Mouse (Mus musculus): ENCODE results near the gene Mgl2. TPM values are rescaled to one million over a fixed set of nuclear protein-coding genes. Genes with fewer than 3 reads are reported as not detected.

The Mgl2 gene
- polyA plus RNA-seq, 1 experiment from 2014 or later: 0.14 TPM

DNA sequence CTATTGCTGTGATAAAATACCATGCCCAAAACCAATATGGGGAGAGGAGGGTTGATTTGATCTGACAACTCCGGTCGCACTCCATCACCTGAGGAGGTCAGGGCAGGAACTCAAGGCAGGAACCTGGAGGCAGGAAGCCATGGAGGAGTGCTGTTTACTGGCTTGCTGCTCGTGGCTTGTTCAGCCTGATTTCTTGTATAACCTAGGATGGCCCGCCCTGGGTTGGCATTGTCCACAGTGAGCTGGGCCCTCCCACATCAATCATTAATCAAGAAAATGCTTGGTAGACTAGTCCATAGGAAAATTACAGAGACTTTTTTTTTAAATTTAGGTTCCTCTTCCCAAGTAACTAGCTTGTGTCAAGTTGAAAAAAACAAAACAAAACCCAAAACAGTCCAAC, 44.4 kb downstream of the Mgl2 start:
- DNase-seq (ENCODE audit: low spot score): no peak
- 83% methylated on average over 4 of the region's 4 CpGs for WGBS

DNA sequence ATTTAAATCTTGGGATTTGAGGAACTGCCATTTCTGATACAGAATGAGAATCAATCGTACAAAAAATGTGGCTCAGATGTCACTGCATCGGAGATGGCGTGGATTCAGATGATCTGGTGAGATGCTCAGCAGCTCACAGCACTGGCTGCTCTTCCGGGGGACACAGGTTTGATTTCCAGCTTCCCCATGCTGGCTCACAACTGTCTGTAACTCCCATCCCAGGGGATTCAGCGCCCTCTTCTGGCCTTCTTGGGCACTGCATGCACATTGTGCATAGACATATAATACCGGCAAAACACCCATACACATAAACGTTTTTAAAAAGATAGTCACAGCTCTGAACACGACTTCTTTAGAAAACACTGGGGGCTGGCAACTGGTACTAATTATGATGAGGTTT, 47.5 kb downstream of the Mgl2 start:
- no peak for DNase-seq (ENCODE audit: low spot score)
- 73% methylated on average over 8 of the region's 8 CpGs for WGBS
- Histone ChIP-seq H3K36me3 (replicated peaks) (no peaks in the 10 kb centered on the region), H3K9me3 (no peaks in the 10 kb centered on the region), H3K4me1 (no peaks in the 10 kb centered on the region), H3K4me3 (no peak overlapping the region), H3K27ac (replicated peaks) (no peak overlapping the region), H3K27me3 (replicated peaks; ENCODE audit: low read depth, poor library complexity, severe bottlenecking) (no peaks in the 10 kb centered on the region)

More for the DNA sequence above, 44.4 kb downstream of the Mgl2 start:
- Histone ChIP-seq H3K27ac (replicated peaks) (no peak overlapping the region), H3K4me1 (no peaks in the 10 kb centered on the region), H3K4me3 (no peak overlapping the region), H3K9me3 (no peaks in the 10 kb centered on the region), H3K36me3 (replicated peaks) (no peaks in the 10 kb centered on the region), H3K27me3 (replicated peaks; ENCODE audit: low read depth, poor library complexity, severe bottlenecking) (no peaks in the 10 kb centered on the region)

DNA sequence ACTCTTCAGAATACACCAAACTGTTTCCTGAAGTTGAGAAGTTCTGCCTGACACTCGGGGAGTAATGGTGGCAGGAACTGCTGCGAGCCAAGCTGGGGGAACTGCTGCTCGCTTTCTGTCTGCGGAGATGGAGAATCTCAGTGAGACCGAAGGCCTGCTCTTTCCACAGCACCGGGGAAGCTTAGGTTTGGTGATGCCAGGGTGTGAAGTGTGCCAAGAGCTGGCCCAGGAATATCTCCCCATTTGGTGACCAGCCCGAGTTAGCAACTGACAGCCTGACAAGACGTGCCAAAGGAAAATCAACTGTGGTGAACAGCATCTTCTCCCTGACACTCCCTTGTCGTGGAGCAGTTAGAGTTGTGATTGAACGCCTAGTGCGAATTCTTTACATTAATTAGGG, 48.2 kb downstream of the Mgl2 start:
- DNase-seq (ENCODE audit: low spot score): no peak
- whole genome bisulfite sequencing: 89% methylated on average over 11 of the region's 11 CpGs
- Histone ChIP-seq H3K27me3 (replicated peaks; ENCODE audit: low read depth, poor library complexity, severe bottlenecking) (no peaks in the 10 kb centered on the region), H3K27ac (replicated peaks) (no peak overlapping the region), H3K9me3 (no peaks in the 10 kb centered on the region), H3K4me3 (no peak overlapping the region), H3K4me1 (no peaks in the 10 kb centered on the region), H3K36me3 (replicated peaks) (no peaks in the 10 kb centered on the region)

DNA sequence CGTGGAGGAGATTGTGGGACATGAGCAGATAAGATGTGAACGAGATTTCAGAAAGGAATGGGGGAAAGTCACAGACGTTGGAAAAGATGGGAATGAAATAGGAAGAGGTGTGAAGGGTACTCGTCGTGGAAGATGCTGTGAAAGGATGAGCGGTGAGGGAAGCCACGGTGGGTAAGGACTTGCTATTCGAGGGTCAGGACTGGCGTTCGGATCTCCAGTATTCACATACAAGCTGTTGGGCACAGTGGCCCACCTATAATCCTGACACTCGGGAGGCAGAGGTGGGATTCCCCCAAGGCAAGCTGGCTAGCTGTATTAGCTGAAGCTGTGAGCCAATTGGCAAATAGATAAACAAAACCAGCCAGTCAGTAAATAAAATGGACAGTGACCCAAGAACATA, 48.6 kb downstream of the Mgl2 start:
- DNase-seq (ENCODE audit: low spot score): no peak
- Histone ChIP-seq H3K36me3 (replicated peaks) (no peaks in the 10 kb centered on the region), H3K9me3 (no peaks in the 10 kb centered on the region)

DNA sequence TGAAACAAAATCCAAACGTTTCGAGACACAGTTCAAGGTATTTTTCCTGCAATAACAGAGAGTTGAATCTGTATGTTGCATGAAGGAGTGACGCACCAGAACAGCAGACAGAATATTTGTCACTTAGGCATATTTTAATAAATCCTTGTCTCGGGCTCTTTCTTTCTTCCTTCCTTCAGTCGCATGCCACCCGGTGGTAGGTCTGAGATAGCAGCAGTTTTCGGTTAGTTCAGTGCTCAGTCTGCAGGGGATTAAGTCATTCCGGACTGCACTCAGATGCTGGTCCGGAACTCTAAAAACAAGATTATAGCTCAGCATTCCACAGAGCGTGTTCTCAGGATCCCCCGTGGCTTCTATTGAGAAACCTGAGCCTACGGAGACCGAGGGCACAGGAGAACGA, 49.3 kb downstream of the Mgl2 start:
- Histone ChIP-seq H3K36me3 (replicated peaks) (no peaks in the 10 kb centered on the region), H3K4me1 (no peaks in the 10 kb centered on the region), H3K9me3 (no peaks in the 10 kb centered on the region), H3K27me3 (replicated peaks; ENCODE audit: low read depth, poor library complexity, severe bottlenecking) (no peaks in the 10 kb centered on the region), H3K27ac (replicated peaks) (no peak overlapping the region), H3K4me3 (no peak overlapping the region)
- peak; percentile 35 for DNase-seq (ENCODE audit: low spot score)
- 39% methylated on average over 14 of the region's 14 CpGs for WGBS

More for the DNA sequence above, 48.6 kb downstream of the Mgl2 start:
- WGBS: 81% methylated on average over 11 of the region's 11 CpGs
- Histone ChIP-seq H3K4me3 (no peak overlapping the region), H3K27ac (replicated peaks) (no peak overlapping the region), H3K27me3 (replicated peaks; ENCODE audit: low read depth, poor library complexity, severe bottlenecking) (no peaks in the 10 kb centered on the region), H3K4me1 (no peaks in the 10 kb centered on the region)

DNA sequence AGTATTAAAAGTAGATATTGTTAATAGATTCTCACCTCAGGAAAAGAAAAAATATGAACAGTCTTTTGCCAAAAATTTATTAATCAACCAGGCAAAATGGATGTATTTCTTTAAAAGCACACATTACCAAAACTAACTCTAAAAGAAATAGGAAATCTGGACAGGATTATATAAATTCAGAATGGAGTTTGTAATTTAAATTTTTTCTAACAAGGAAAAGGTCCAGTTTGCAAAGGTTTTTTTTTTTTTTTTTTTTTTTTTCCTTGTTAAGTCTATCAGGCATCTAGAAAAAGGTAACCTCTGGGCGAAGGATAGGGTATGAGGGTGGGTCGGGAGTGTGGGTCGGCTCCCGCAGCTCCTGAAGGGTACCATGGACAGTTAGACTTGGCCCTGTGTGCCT, 50.4 kb downstream of the Mgl2 start:
- Histone ChIP-seq H3K4me1 (no peaks in the 10 kb centered on the region), H3K27me3 (replicated peaks; ENCODE audit: low read depth, poor library complexity, severe bottlenecking) (no peaks in the 10 kb centered on the region), H3K27ac (replicated peaks) (no peak overlapping the region), H3K36me3 (replicated peaks) (no peaks in the 10 kb centered on the region), H3K9me3 (no peaks in the 10 kb centered on the region), H3K4me3 (no peak overlapping the region)
- WGBS: 95% methylated on average over 4 of the region's 4 CpGs
- DNase-seq (ENCODE audit: low spot score): no peak

DNA sequence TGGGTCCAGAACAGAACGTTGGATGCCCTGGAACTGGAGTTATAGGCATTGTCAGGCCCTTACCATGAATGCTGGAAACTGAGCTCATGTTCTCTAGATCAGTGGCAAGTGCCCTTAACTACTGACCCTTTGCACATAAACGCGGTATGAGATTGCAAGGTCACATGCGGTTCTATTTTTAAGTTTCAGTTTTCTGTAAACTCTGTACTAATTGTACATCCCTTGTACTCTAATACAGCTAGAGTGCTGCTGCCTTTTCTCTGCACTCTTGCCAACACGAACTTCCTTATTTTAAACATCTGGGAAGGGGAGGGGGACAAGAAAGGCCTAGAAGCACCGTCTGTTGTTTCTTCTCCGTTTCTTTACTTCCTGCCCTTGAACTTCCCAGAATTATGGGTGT, 55.0 kb downstream of the Mgl2 start:
- Histone ChIP-seq H3K4me3 (no peak overlapping the region), H3K27ac (replicated peaks) (no peak overlapping the region), H3K4me1 (no peaks in the 10 kb centered on the region), H3K9me3 (no peaks in the 10 kb centered on the region), H3K27me3 (replicated peaks; ENCODE audit: low read depth, poor library complexity, severe bottlenecking) (no peaks in the 10 kb centered on the region), H3K36me3 (replicated peaks) (no peaks in the 10 kb centered on the region)
- no peak for DNase-seq (ENCODE audit: low spot score)
- WGBS: 77% methylated on average over 7 of the region's 7 CpGs

Other genes starting within 250 kb of the Mgl2 start
- gene Kctd11, start 248.9 kb upstream of the Mgl2 start, polyA plus RNA-seq (2016; fragmentation: Nextera tagmentation; extraction: Ambion mirVana): 6.8 and 7.0 TPM in 2 replicates
- 1.3 and 1.5 TPM in 2 replicates for gene Acap1, start 234.8 kb upstream of the Mgl2 start, polyA plus RNA-seq (2016; fragmentation: Nextera tagmentation; extraction: Ambion mirVana)
- gene 2810408A11Rik, start 229.3 kb upstream of the Mgl2 start, polyA plus RNA-seq (2016; fragmentation: Nextera tagmentation; extraction: Ambion mirVana): 14.7 and 14.8 TPM in 2 replicates
- gene Neurl4, start 229.3 kb upstream of the Mgl2 start, polyA plus RNA-seq (2016; fragmentation: Nextera tagmentation; extraction: Ambion mirVana): 10.9 and 11.1 TPM in 2 replicates
- 87.6 and 89.1 TPM in 2 replicates for gene Gps2, start 216.4 kb upstream of the Mgl2 start, polyA plus RNA-seq (2016; fragmentation: Nextera tagmentation; extraction: Ambion mirVana)
- 2,818 and 3,035 TPM in 2 replicates for gene Eif5a, start 208.4 kb upstream of the Mgl2 start, polyA plus RNA-seq (2016; fragmentation: Nextera tagmentation; extraction: Ambion mirVana)
- 5.1 and 5.8 TPM in 2 replicates for gene Ybx2, start 194.5 kb upstream of the Mgl2 start, polyA plus RNA-seq (2016; fragmentation: Nextera tagmentation; extraction: Ambion mirVana)
- 18.6 and 23.7 TPM in 2 replicates for gene Slc2a4, start 182.1 kb upstream of the Mgl2 start, polyA plus RNA-seq (2016; fragmentation: Nextera tagmentation; extraction: Ambion mirVana)
- 56.3 and 56.4 TPM in 2 replicates for gene Cldn7, start 165.6 kb upstream of the Mgl2 start, polyA plus RNA-seq (2016; fragmentation: Nextera tagmentation; extraction: Ambion mirVana)
- gene Ctdnep1, start 149.2 kb upstream of the Mgl2 start, polyA plus RNA-seq (2016; fragmentation: Nextera tagmentation; extraction: Ambion mirVana): 23.9 and 25.3 TPM in 2 replicates
- gene Elp5, start 147.8 kb upstream of the Mgl2 start, polyA plus RNA-seq (2016; fragmentation: Nextera tagmentation; extraction: Ambion mirVana): 157 and 161 TPM in 2 replicates
- gene Gabarap, start 139.2 kb upstream of the Mgl2 start, polyA plus RNA-seq (2016; fragmentation: Nextera tagmentation; extraction: Ambion mirVana): 317 and 331 TPM in 2 replicates
- 96.5 and 98.3 TPM in 2 replicates for gene Phf23, start 134.6 kb upstream of the Mgl2 start, polyA plus RNA-seq (2016; fragmentation: Nextera tagmentation; extraction: Ambion mirVana)
- 59.0 and 59.8 TPM in 2 replicates for gene Dvl2, start 129.7 kb upstream of the Mgl2 start, polyA plus RNA-seq (2016; fragmentation: Nextera tagmentation; extraction: Ambion mirVana)
- 42.2 and 46.3 TPM in 2 replicates for gene Acadvl, start 114.9 kb upstream of the Mgl2 start, polyA plus RNA-seq (2016; fragmentation: Nextera tagmentation; extraction: Ambion mirVana)
- 12.6 and 13.2 TPM in 2 replicates for gene Dlg4, start 113.4 kb upstream of the Mgl2 start, polyA plus RNA-seq (2016; fragmentation: Nextera tagmentation; extraction: Ambion mirVana)
- 0.55 and 0.70 TPM in 2 replicates for gene Asgr1, start 76.2 kb upstream of the Mgl2 start, polyA plus RNA-seq (2016; fragmentation: Nextera tagmentation; extraction: Ambion mirVana)
- not detected in 2 replicates for gene Asgr2, start 37.7 kb upstream of the Mgl2 start, polyA plus RNA-seq (2016; fragmentation: Nextera tagmentation; extraction: Ambion mirVana)
- gene Clec10a, start 25.9 kb downstream of the Mgl2 start, polyA plus RNA-seq (2016; fragmentation: Nextera tagmentation; extraction: Ambion mirVana): 0.26 TPM in 1 of 2 replicates, not detected in the other
- 0.72 and 1.2 TPM in 2 replicates for gene Slc16a11, start 82.4 kb downstream of the Mgl2 start, polyA plus RNA-seq (2016; fragmentation: Nextera tagmentation; extraction: Ambion mirVana)
- 11.6 and 11.7 TPM in 2 replicates for gene Slc16a13, start 90.7 kb downstream of the Mgl2 start, polyA plus RNA-seq (2016; fragmentation: Nextera tagmentation; extraction: Ambion mirVana)
- 5.0 and 7.2 TPM in 2 replicates for gene Bcl6b, start 99.5 kb downstream of the Mgl2 start, polyA plus RNA-seq (2016; fragmentation: Nextera tagmentation; extraction: Ambion mirVana)
- 210 and 215 TPM in 2 replicates for gene 0610010K14Rik, start 107.6 kb downstream of the Mgl2 start, polyA plus RNA-seq (2016; fragmentation: Nextera tagmentation; extraction: Ambion mirVana)
- 7.9 and 10.7 TPM in 2 replicates for gene Gm21988, start 109.5 kb downstream of the Mgl2 start, polyA plus RNA-seq (2016; fragmentation: Nextera tagmentation; extraction: Ambion mirVana)
- 96.4 and 106 TPM in 2 replicates for gene Rnasek, start 109.5 kb downstream of the Mgl2 start, polyA plus RNA-seq (2016; fragmentation: Nextera tagmentation; extraction: Ambion mirVana)
- gene Alox12, start 125.0 kb downstream of the Mgl2 start, polyA plus RNA-seq (2016; fragmentation: Nextera tagmentation; extraction: Ambion mirVana): 2.7 and 3.9 TPM in 2 replicates
- gene Alox12e, start 192.3 kb downstream of the Mgl2 start, polyA plus RNA-seq (2016; fragmentation: Nextera tagmentation; extraction: Ambion mirVana): not detected in 2 replicates
- gene Alox15, start 221.7 kb downstream of the Mgl2 start, polyA plus RNA-seq (2016; fragmentation: Nextera tagmentation; extraction: Ambion mirVana): 0.11 and 0.29 TPM in 2 replicates

Measured in embryonic facial prominence, embryonic 10.5 days (tissue).